Mouse (Mus musculus) lung, embryonic 15.5 days (tissue): ENCODE results near the gene Tspan31. TPM values are rescaled to one million over a fixed set of nuclear protein-coding genes. Genes with fewer than 3 reads are reported as not detected.

Experiments
- ATAC-seq: fragments of 200-750 bp; cut with Nextera tagmentation; 2 replicates; pipeline ENCODE4 v1.8.0; 2017; ENCODE audit warnings: moderate number of reproducible peaks, borderline replicate concordance; ENCODE audit not compliant: low FRiP score, low TSS enrichment; ENCODE audit errors: extremely low read depth
- H3K27ac ChIP-seq: fragments of 300-500 bp; sonication (generic); 2 replicates; pipeline ENCODE4 v1.5.1; 2015; ENCODE audit warnings: moderate library complexity, mild to moderate bottlenecking, inconsistent platforms
- H3K27me3 ChIP-seq: fragments of 300-500 bp; sonication (generic); 2 replicates; pipeline ENCODE4 v1.6.1; 2015; ENCODE audit warnings: inconsistent platforms
- H3K36me3 ChIP-seq: fragments of 300-500 bp; sonication (generic); 2 replicates; pipeline ENCODE4 v1.6.1; 2015; ENCODE audit warnings: inconsistent platforms
- H3K4me1 ChIP-seq: fragments of 300-500 bp; sonication (generic); 2 replicates; pipeline ENCODE4 v1.6.1; 2015; ENCODE audit warnings: inconsistent platforms
- H3K4me2 ChIP-seq: fragments of 300-500 bp; sonication (generic); 2 replicates; pipeline ENCODE4 v1.6.1; 2015; ENCODE audit warnings: inconsistent platforms, mild to moderate bottlenecking, moderate library complexity
- H3K4me3 ChIP-seq: fragments of 300-500 bp; sonication (generic); 2 replicates; pipeline ENCODE4 v1.5.1; 2015; ENCODE audit warnings: mild to moderate bottlenecking, inconsistent platforms
- H3K9ac ChIP-seq: fragments of 300-500 bp; sonication (generic); 2 replicates; pipeline ENCODE4 v1.6.1; 2015; ENCODE audit warnings: inconsistent platforms
- H3K9me3 ChIP-seq: fragments of 300-500 bp; sonication (generic); 2 replicates; pipeline ENCODE4 v1.6.1; 2016; ENCODE audit warnings: inconsistent platforms
- WGBS: fragments of 180-500 bp; shearing (Covaris S2); methylation state at CpG from one replicate; pipeline ENCODE4 v1.1.7; 2015; 5-methylcytosine and 5-hydroxymethylcytosine counted together
- polyA plus RNA-seq: library from polyadenylated mRNA; unstranded; fragments of >200 nt; fragmentation: Nextera tagmentation; extraction: Ambion mirVana; gene quantifications from 2 replicates; pipeline ENCODE4 v1.2.1, GENCODE M21; 2015

The Tspan31 gene
- polyA plus RNA-seq, 1 experiment from 2014 or later: 175 TPM

DNA sequence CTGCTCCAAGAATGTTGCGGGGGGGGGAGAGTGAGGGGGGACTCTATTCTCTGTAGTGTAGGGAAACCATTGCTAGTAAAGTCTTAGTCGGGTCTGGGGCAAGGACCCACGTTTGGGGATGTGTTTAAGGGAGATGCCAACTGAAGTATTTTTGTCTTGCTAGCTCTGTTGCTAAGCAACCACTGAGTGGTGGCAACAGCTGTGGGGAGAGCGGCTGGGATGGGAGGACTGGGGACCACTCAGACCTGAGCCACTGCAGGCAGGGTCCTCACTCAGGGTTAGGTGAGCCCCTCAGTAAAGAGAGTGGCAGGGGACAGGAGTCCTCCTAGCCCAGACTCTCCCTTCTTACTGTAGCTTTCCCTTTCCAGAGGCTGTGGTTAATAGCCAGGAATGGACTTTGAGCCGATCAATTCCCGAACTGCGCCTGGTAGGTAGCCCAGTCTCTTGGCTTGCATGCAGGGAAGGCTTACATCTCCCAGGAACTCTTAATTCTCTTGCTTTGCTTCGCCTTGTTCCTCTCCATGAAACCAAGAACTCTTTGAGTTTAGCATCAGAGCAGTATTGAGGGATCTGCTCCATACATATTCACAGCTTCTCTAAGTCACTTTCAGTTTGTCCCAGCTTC is 12.0 kb upstream of the Tspan31 start:
- H3K27ac ChIP-seq: no peak overlapping the region
- 34% methylated on average over 8 of the region's 8 CpGs for WGBS
- no peaks in the 10 kb centered on the region for H3K9me3 ChIP-seq
- H3K36me3 ChIP-seq: no peaks in the 10 kb centered on the region
- H3K4me3 ChIP-seq: peak overlapping the region; percentile 28; the same call in 1 of the 2 replicates
- ATAC-seq: no peak
- peaks cover 88% of the 10 kb centered on the region for H3K27me3 ChIP-seq
- H3K9ac ChIP-seq: no peak overlapping the region
- H3K4me2 ChIP-seq: peak overlapping the region; percentile 56
- H3K4me1 ChIP-seq: peaks cover 41% of the 10 kb centered on the region

DNA sequence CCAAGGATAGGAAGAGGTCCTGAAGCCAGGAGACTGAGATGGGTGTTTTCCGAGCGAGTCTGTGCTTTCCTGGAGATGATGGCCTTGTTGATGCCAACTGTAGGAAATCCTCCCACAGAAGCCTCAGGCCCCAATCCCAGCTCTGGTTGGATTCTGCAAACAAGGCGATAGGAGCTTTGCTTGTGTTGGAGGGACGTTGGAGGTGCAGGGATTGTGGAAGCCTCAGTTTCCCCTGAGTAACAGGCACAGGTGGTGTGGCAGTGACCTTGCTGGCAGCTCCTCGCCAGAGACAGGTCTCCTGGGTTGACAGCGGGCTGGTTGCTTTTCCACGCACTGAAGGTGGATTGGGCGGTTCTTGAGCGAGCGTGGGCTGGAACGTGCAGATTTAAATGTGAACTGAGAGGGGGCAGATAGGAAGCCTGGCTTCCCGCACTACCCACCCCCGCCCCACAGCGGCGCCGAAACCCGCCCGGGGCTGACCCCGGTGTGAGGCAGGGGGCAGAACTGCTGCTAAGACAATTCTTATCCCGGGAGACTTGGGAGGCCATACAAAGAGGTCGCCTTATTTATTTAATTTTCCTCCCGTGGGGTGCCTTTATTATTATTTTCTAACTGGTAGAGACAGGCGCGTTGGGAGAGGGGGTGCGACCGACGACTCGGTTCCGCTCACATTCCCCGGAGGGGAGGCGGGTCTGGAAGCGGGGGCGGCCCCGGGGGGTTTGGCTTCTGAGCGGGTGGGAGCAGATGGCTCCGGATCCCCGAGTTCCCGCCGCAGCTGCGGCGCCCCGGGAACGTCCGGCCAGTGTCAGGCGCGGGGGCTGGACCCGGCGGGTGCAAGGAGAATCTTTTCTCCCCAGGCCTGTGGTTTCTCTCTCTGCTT is 11.1 kb upstream of the Tspan31 start:
- H3K4me3 ChIP-seq: peak overlapping the region; percentile 28
- peaks cover 41% of the 10 kb centered on the region for H3K4me1 ChIP-seq
- no peaks in the 10 kb centered on the region for H3K36me3 ChIP-seq
- peak overlapping the region; percentile 56 for H3K4me2 ChIP-seq
- WGBS: 2% methylated on average over 48 of the region's 48 CpGs
- no peak for ATAC-seq
- peaks cover 94% of the 10 kb centered on the region for H3K27me3 ChIP-seq
- H3K9me3 ChIP-seq: no peaks in the 10 kb centered on the region
- no peak overlapping the region for H3K27ac ChIP-seq
- no peak overlapping the region for H3K9ac ChIP-seq

DNA sequence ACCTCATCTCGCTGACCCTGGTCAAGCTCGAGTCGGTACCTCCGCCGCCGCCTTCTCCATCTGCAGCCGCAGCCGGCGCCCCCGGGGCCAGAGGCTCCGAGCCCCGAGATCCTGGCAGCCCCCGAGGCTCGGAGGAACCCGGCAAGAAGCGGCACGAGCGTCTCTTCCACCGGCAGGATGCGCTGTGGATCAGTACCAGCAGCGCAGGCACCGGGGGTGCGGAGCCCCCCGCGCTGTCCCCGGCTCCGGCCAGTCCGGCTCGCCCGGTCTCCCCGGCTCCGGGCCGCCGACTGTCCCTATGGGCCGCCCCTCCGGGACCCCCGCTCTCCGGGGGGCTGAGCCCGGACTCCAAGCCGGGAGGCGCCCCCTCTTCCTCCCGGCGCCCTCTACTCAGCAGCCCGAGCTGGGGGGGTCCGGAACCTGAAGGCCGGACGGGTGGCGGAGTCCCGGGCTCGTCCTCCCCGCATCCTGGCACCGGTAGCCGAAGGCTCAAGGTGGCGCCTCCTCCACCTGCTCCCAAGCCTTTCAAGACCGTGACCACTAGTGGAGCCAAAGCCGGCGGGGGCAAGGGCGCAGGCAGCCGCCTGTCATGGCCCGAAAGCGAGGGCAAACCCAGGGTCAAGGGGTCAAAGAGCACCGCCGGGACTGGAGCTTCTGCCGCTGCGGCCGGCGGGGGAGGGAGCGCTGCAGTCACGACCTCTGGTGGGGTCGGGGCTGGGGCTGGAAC is 9.8 kb upstream of the Tspan31 start:
- Histone ChIP-seq H3K27ac (no peak overlapping the region), H3K9me3 (no peaks in the 10 kb centered on the region), H3K4me2 (peak overlapping the region; percentile 85), H3K36me3 (no peaks in the 10 kb centered on the region), H3K4me3 (peak overlapping the region; percentile 46), H3K27me3 (peaks cover 95% of the 10 kb centered on the region), H3K4me1 (peaks cover 41% of the 10 kb centered on the region), H3K9ac (peak overlapping the region; percentile 24)
- WGBS: 4% methylated on average over 55 of the region's 70 CpGs
- 0 out of 2 replicates have a peak, but pooled peaks have one; percentile 3 for ATAC-seq

DNA sequence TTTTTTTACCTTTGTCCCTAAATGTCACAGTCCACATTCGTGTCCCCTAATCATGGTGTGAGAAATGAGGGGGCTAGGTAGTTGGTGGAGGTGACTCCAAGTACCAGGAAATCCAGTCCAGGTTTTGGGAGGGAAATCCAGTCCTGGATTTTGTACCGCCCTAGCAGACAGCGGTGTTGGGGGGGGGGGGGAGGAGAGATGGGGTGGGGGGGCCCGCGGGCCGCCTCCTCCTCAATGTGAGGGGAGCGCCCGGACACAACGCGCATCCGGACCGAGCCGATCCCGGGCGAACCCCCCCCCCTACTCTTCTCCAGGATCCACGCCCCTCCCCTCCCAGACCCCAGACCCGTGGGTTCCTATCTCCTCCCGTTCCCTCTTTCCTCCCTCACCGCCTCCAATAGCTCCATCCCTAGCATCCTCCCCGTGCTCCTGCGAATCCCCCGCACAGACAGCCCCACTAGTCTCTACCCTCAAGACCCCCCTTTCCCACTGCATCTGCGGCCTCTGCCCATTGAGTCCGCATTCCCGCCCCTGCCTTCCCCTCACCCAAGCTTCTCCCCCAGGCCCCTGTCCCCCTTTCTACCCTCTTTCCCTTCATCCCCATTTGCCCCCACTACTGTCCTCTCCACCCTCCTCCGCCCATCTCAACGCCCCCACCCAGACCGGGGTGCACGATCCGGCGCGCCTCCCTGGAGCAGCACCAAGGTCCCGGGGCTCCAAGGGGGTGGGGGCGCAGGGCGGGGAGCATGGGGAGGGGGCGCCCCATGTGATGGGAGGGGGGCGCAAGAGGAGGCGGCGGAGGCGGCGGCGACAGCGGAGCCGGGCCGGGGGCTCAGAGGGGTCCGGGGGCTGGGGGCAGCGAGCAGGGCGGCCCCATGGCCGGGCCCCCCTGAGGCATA is 8.9 kb upstream of the Tspan31 start:
- H3K9ac ChIP-seq: peak overlapping the region; percentile 24; the same call in 1 of the 2 replicates

DNA sequence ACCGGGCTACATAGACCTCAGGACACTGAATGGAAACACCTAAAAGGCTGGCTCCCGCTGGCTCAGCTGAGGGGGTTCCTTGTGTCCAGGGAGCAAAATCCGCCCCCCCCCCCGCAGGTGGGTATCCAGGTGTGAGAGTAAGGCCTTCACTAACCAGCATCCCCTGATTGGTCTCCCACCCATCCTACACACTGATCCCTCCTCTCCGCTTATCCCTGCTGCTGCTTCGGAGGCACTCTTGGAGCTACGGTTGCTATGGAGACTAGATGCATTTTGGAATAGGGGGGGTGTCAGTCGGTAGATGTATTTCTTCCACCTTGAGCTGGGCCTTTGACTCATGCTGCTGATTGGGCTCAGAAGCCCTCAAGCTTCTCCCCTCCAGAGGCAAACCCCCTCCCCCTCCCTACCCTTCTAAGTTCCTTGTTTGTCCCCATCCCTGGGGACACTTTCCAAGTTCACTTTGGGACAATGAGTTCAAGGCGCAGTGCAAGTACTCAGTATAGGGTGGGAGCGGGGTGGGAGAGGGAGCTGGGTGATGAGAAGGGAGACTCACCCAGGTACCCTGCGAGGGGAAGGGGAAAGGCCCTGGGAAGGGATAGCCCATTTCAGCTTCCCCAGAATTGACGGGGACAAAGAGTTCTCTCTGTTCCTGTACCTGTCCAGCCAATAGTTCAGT is 8.1 kb upstream of the Tspan31 start:
- peaks cover 80% of the 10 kb centered on the region for H3K27me3 ChIP-seq
- no peak for ATAC-seq
- H3K4me3 ChIP-seq: peak overlapping the region; percentile 46
- H3K27ac ChIP-seq: no peak overlapping the region
- H3K9me3 ChIP-seq: no peaks in the 10 kb centered on the region
- H3K36me3 ChIP-seq: no peaks in the 10 kb centered on the region
- H3K4me1 ChIP-seq: peaks cover 41% of the 10 kb centered on the region
- peak overlapping the region; percentile 85 for H3K4me2 ChIP-seq
- H3K9ac ChIP-seq: no peak overlapping the region
- WGBS: 1% methylated on average over 12 of the region's 12 CpGs

More for the DNA sequence above, 8.9 kb upstream of the Tspan31 start:
- WGBS: under 1% methylated on average over 26 of the region's 49 CpGs
- Histone ChIP-seq H3K27me3 (peaks cover 88% of the 10 kb centered on the region), H3K36me3 (no peaks in the 10 kb centered on the region), H3K9me3 (no peaks in the 10 kb centered on the region), H3K4me2 (peak overlapping the region; percentile 85), H3K27ac (no peak overlapping the region), H3K4me3 (peak overlapping the region; percentile 46), H3K4me1 (peaks cover 41% of the 10 kb centered on the region)
- ATAC-seq: no peak

DNA sequence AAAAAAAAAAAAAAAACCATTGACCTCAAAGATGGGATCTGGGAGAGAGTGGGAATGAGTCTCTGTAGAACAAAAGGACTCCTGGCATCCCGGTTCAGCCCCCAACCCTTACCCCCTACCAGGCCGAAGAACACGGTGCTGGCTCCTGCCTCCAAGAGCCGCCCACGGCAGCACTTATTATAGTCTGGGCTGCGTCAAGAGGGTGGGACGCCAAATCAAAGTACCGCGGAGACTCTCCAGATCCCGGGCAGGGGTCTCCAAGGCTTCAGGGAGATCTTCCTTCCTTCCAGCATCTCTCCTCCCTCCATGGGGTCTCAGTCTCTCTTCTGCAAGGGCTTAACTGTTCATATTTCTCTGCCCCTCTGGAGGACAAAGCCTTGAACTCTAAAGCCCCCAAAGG is 7.5 kb upstream of the Tspan31 start:
- Histone ChIP-seq H3K4me1 (peaks cover 41% of the 10 kb centered on the region), H3K4me2 (no peak overlapping the region), H3K9ac (no peak overlapping the region), H3K36me3 (no peaks in the 10 kb centered on the region), H3K27ac (no peak overlapping the region), H3K27me3 (peaks cover 73% of the 10 kb centered on the region), H3K4me3 (no peak overlapping the region), H3K9me3 (no peaks in the 10 kb centered on the region)
- no peak for ATAC-seq
- WGBS: 7% methylated on average over 10 of the region's 10 CpGs

DNA sequence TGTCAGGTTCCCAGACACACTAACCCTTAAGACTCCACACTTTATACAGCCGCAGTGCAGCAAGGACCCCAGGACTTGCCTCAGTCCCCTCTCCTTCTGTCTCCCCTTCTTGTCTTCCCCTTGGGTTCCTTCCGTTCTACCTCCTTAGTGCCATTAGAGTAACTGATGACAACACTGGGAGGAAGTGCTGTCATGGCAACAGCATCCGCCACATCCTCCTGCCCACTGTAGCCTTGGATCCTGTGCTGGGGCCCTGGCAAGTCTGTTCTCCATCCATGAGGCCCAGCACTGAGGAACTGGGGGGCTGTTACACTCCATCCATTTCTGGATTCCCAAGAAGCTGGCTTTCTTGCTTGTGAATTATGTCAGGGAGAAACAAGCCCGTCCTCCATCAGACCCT is 6.0 kb upstream of the Tspan31 start:
- H3K4me1 ChIP-seq: peaks cover 33% of the 10 kb centered on the region
- no peak for ATAC-seq
- H3K4me2 ChIP-seq: no peak overlapping the region
- peaks cover 59% of the 10 kb centered on the region for H3K27me3 ChIP-seq
- H3K36me3 ChIP-seq: no peaks in the 10 kb centered on the region
- H3K9me3 ChIP-seq: no peaks in the 10 kb centered on the region
- H3K4me3 ChIP-seq: no peak overlapping the region
- H3K9ac ChIP-seq: no peak overlapping the region
- 26% methylated on average over 4 of the region's 4 CpGs for WGBS
- H3K27ac ChIP-seq: no peak overlapping the region

DNA sequence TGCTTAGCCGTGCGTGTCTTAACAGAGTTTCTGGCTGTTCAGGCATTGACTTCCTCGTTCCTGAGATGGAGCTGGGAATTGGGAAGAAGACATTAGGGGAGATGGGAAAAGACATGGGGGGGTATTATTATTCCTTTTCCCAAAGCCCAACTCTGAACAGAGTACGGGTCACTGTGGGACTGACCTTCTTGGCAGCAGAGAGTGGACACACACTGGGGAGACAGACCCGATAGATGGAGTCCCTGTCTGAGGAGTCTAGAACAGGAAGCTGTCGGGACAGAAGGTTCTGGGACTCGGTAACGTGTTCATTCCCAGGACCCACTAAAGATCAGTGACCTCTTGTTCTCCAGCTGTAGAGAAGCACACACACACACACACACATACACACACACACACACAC is 5.6 kb upstream of the Tspan31 start:
- WGBS: 62% methylated on average over 8 of the region's 8 CpGs
- Histone ChIP-seq H3K36me3 (no peaks in the 10 kb centered on the region), H3K27me3 (peaks cover 55% of the 10 kb centered on the region), H3K4me3 (no peak overlapping the region), H3K4me2 (no peak overlapping the region), H3K9me3 (no peaks in the 10 kb centered on the region), H3K9ac (no peak overlapping the region), H3K4me1 (peaks cover 32% of the 10 kb centered on the region), H3K27ac (no peak overlapping the region)
- ATAC-seq: no peak

DNA sequence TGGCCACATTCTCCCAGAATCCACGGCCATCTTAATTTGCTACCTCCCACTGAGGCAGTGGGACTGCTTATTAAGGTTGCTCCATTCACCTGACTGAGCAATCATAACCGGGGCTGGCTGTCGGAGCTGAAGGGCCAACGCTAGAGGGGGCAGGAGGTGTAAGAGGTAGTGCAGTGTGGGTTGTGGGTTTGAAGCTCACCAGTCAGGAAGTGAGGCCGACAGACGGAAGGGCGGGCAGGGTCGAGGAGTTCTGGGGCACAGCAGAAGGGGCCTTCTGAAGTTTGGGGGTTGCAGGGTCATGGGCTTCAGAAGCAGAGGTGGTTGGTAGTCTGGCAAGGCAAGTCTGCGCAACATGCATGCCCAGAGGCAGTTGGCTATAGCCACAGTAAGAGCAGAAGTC is 5.0 kb upstream of the Tspan31 start, which contains the start of gene Agap2:
TSS of gene Agap2 (plus strand) at position 205 of the 400 bp plus-strand sequence.
- Histone ChIP-seq H3K4me1 (peaks cover 26% of the 10 kb centered on the region), H3K27me3 (peaks cover 49% of the 10 kb centered on the region), H3K36me3 (no peaks in the 10 kb centered on the region), H3K9me3 (no peaks in the 10 kb centered on the region), H3K4me3 (no peak within 1 kb of the TSS), H3K27ac (no peak within 1 kb of the TSS), H3K4me2 (no peak within 1 kb of the TSS), H3K9ac (no peak within 1 kb of the TSS)
- 60% methylated on average over 9 of the region's 9 CpGs for WGBS
- no peak for ATAC-seq

DNA sequence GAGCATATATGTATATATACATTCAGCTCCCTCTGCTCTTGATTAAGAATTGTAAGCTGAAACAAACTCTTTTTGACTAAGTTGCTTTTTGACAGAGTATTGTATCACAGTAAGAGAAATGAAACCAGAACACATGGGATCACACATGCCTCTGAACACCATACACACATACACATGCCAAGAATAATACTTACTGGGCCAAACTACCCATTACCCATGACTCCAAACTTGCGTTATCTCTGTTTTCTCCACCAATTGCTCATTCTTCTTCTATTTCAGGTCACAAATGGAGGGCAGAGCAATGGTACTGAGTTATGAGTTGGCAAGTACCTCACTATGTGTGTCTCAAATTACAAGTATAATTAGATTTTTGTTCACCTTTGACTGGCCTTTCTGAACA is 3.9 kb upstream of the Tspan31 start:
- Histone ChIP-seq H3K9me3 (no peaks in the 10 kb centered on the region), H3K36me3 (no peaks in the 10 kb centered on the region), H3K4me2 (no peak overlapping the region), H3K27me3 (peaks cover 38% of the 10 kb centered on the region), H3K4me3 (no peak overlapping the region), H3K27ac (no peak overlapping the region), H3K9ac (no peak overlapping the region), H3K4me1 (peaks cover 17% of the 10 kb centered on the region)
- WGBS: 93% methylated on average over 1 of the region's 1 CpGs
- no peak for ATAC-seq
